Mouse (Mus musculus) thymus, adult 18-20 months (tissue): ENCODE data around the gene Decr2.
"Not testable (repeated sequence)": the region's sequence is repeated elsewhere in the genome, so short reads cannot be mapped to it uniquely, and the experiment has no call there.

Source experiments
- DNase-seq, 2 experiments: peaks; one replicate each; pipeline ENCODE4 v3.0.0; 2022; ENCODE audit warnings: mixed read lengths in 2 of 2

Decr2 gene

DNA sequence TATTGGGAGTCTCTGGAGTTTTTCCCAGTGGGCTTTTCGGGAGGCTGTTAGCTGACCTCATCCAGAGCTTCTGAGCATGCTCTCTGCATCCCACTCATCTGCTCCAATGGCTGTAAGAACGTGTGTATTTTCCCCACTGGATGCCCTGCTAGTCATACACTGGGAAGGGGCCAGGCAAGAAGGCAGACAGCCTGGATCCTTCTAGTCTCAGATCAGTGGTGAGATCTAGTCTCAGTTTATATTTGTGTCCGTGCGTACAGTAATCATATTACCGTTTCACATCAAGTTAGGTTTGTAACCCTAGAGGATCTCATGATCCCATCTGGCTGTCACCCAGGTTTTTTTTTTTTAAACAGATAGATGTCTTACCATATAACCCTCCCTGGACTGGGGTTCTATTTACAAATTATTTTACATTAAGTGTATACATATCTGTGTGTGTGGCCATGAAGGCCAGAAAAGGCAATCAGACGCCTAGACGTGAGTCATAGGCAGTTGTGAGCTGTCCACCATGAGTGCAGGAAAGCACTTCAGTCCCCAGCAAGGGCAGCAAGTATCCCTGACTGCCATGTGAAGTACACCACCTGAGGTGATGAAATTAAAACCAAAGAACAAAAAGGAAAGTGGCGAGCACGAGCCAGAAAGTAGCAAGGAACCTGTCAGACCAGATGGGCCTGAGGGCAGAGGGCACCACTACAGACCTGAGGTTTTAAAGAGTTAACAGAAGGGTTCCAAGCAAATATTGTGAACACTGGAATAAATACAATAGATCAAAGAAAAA, 32.2 kb downstream of the Decr2 start:
- no peak for DNase-seq

DNA sequence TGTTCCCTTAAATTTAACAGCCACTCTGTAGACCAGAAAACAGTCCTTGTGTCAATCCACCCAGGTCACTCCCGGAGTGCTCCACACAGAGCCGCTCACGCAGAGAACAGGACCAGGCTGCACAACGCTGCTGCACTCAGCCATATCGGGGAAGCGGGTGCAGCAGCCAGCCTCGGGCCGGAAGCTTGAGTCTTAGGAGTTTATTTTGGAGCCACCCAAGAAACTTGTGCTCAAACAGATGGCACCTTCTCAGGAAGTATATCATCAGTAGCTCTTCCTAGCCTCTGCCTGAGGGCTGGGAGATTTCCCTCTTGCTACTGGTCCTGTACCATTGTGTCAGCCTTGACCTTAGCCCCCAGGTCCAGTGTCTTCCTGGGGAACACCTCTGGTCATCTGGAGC, 32.9 kb downstream of the Decr2 start:
- no peak for DNase-seq

DNA sequence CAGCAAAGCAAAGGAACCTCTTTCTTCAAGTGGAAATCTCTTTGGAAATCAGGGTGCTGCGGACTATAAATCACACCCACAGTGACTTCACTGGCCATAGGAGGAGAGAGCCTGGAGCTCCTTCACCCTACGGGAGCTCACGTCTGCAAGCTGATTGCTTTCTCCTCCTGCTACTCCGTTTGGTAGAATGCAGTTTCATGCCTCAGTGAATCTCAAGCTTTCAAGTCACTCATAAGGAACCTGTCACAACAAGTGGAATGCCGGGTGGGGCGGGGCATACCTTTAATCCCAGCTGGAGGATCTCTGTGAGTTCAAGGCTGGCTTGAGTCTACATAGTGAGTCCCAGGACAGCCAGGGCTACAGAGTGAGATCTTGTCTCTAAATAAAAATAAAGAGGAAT, 35.0 kb downstream of the Decr2 start:
- DNase-seq = no peak

DNA sequence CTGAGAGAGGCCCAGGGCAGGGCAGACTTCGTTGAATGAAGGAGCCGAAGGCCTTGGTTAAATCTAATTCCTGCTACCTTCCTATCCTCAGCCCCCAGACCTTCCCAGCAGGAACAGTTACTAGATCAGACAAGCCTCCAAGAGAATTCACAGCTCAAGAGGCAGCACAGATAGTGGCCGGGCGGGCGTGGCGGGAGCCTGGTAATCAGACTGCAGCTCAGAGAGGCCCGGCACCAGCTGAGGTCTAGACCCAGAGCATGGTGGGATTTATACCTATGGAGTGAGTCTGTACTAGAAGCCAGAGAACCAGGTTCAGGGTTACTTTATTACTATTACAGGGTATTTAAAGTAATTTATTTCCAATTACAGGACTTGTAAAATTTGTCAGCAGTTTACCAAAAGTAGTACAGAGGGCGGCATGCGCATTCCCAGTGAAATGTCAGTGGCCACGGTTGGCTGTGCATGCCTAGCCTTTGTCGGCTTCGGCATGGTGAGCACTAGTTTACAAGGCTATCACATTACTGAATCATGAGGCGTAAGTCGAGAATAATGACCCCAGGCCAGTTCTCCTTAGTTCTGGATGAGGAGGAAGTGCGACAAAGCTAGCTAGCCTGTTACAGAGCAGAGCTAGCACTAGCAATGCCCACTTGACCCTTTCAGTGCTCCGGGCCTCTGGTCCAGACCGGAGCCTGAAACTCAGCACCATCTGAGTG, 35.8 kb downstream of the Decr2 start:
- DNase-seq = no peak

DNA sequence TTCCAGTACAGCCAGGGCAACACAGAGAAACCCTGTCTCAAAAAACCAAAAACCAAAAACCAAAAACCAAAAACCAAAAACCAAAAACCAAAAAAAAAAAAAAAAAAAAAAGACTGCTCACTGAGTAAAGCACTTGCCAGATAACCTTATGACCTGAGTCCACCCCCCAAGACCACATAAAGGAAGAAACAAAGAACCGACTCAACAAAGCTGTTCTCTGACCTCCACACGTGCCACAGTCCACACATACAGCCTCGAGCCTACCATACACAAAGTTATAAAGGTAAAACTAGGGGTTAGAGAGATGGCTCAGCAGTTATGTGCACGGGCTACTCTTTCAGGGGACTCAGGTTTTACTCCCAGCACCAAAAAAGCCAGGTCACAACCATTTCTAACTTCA, 37.4 kb downstream of the Decr2 start:
- no peak for DNase-seq

DNA sequence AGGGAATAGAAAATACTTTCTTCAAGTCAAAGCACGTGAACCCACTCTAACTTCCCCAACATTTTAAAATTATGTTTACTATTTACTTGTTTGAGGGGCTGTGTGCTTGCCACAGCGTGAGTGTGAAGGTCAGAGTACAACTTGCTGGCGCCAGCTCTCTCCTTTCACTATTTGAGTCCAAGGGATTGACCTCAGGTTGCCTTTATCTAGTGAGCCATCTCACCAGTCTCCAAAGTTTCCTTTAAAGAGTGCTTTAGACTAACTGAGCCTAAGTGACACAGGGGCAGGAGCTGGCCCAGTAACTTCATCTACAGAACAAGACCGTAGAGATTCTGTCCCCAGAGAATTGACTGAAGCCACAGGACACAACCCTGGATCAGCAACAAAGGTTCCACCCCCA, 38.1 kb downstream of the Decr2 start:
- DNase-seq = no peak

DNA sequence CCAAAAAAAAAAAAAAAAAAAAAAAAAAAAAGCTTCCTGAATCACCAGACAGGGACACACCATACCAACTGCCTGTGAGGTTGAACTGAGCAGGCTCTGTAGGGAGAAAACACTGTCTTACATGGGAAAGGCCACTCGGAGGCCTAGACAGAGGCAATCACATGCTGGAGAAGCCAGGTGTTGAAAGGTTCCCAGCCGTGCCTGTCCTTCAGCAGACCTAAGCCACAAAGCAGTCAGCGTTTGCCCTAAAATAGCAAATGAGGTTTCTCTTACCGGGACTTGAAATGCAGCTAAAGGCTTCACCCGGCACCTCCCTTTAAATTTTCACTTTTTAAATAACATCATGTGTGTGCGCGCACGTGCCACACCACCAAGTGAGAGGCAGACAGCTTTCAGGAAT, 42.0 kb downstream of the Decr2 start:
- no peak for DNase-seq

DNA sequence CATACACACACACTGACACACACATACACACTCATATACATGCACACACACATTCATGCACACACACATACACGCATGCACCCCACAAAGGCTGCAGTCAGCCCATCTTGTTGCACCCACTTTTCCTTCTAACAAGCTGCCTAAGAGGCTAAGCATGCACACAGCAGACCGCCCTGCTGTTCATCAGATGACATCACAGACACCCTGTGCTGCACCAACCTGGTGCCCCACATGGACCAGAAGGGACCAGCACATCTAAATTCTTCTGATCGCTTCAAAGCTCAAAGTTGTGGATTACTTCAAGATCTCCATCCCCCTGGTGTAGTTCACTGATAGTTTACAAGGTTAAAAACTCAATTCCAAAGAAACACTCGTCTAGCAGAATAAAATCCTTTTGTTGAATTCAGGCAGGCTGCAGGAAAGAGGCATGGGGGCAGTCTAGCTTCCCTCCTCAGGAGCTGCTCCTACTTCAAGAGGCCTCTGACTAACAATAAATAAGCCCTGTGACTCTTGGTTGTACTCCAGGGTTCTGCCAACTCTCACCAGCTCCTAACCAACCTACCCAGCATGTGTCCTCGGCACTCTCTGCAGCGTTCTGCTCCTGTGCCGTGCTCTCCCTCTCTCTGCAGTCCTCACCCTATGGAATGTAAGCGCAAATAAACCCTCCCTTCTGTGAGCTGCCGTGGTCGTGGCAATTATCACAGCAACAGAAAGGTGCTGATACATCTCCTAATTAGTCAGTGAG, 43.7 kb downstream of the Decr2 start:
- DNase-seq = no peak

DNA sequence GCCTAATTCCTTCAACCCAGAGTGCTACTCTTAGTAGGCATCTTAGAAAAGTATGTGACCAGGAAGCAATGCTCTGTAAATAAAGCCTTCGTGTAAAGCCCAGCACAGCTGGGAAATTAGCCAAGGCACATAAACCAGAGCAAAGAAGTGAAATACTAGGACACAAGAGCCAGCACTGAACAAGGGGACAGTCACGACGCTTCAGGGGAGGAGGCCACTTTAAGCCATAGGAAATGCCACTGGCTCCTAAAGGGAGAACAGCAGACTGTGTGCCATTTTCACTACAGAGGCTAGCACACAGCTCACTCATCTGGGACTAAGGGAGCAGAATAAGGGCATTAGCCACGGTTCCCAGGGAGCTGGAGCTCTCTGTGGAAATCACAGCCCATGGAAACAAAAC, 44.9 kb downstream of the Decr2 start:
- DNase-seq = no peak

DNA sequence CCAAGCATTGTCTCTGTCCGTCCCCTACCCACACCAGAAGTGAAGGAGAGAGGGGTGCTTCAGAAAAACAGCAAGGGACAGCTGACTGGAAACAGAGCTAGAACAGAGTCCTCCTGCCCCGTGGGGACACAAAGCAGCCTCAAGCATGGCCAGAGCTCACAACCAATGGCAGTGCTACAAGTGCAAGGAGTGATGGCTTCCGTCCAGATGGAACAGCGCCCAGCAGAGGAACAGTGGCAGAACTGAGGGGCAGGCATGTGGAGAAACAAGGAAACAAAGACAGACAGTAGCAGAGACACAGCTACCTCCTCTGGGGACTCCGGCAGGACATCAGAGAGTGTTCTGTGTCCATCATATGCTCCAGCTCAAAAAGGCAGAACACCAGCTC, 46.9 kb downstream of the Decr2 start:
- no peak for DNase-seq

DNA sequence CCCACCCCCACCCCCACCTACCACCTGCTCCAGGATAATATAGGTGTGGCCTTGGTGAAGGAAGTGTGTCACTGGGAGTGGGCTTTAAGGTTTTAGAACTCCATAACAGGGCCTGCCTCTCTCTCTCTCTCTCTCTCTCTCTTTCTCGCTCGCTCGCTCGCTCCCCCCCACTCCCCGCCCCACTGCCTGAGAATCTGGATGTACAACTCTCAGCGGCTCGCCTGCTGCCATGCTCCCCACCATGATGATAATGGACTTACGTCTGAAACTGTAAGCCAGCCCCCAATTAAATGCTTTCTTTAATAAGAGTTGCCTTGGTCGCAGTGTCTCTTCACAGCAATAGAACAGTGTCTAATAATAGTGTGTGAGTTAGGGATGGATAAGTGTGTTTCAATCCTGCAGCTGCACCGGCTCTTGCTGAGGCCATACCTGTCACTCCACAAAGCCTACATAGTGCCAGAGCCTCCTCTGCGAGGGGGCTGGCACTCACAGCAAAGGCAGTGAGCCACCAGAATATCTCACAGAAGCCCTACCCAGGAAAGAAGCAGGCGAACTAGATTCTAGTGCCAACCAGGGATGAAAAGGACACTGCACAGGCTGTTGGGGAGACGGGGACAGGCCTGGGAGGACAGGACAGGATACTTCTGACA, 47.4 kb downstream of the Decr2 start:
- DNase-seq = no peak

DNA sequence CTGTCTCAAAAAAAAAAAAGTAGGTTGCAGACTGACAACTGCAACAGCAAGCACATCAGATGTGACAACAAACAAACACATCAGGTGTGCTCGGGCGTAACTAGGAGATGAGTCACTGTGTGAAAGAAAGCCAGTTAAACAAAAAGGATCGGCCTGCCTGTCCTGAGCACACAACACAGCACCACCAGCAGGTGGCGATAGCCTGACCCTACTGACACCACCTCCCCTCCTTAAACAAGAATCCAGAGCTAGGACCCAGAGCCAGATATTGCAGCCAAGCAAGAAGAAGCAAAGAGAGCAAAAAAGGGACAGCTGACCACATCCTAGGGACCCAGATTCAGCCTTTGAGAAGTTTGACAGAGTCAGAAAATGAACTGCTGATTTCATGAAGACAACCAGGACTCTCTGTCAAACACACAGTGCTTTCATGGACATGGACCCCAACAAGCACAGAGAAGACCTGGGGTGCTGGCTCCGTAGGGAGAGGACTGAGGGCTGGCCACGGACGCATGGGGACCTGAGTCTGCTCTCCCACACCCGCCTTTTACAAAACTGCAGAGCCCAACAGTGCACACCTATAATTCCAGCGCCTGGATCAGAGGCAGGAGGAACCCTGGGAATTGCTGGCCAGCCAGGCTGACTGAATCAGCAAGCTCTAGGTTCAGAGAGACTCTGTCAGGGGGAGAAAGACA, 48.9 kb downstream of the Decr2 start:
- peak in 1 of 2 experiments; percentile 18 for DNase-seq

DNA sequence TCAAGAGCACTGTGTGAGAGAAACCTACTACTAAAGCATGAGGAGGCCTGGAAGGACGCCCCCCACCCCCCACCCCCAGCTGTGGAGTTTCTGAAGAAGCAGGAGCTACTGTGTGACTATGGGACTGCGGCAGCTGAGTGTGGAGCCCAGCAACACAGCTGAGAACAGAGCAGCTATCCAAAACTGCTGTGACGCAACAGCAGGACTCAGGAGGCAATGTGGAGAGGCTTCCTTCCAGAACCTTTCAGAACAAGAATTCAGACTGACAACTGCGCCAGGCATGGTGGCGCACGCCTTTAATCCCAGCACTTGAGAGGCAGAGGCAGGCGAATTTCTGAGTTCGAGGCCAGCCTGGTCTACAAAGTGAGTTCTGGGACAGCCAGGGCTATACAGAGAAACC, 49.4 kb downstream of the Decr2 start:
- DNase-seq = not testable (repeated sequence)

DNA sequence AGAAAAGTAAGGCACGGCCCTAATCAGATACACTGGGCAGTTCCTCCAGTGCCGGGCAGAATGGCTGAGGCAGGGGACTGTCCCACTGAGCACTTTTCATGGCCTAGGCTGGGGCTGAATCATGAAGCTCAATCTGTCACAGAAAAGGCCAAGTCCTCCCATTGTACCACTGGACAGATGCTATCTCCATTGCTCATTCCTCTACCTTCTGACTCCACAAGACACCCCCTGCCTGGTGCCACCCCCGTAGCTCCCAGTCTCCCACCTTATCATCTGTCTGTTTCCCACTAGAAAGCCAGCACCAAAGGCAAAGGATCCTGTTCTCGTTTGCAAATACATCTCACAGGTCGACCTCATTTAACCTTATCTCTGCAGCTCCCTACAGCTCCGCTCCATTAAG, 58.1 kb downstream of the Decr2 start:
- DNase-seq = no peak

DNA sequence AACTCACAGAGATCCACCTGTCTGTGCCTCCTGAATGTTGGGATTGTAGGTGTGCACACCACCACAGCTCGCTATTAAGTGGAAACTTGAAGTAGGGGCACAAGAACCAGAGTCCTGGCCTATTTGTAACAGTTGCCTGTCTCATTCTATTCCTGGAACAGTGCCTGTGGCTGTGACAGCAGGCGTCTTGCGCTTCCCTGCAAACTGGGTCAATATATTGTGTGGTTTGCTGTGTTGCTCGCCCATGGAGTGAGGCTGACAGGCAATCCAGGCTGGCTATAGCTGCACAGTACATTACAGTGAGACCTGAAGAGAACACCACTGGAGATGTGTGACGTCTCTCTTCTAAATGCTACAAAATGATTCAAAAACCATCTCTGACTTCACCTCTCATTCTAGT, 58.6 kb downstream of the Decr2 start:
- DNase-seq = no peak
